Mouse (Mus musculus) CD4-positive helper T cell, adult 2 months (primary cell): Measurements from ENCODE around the gene Gapdhs.

Source experiments
- DNase-seq: peaks from one replicate; pipeline ENCODE4 v3.0.0-alpha.2; 2012; ENCODE audit warnings: low read depth, missing footprints, low spot score

Gapdhs gene

DNA sequence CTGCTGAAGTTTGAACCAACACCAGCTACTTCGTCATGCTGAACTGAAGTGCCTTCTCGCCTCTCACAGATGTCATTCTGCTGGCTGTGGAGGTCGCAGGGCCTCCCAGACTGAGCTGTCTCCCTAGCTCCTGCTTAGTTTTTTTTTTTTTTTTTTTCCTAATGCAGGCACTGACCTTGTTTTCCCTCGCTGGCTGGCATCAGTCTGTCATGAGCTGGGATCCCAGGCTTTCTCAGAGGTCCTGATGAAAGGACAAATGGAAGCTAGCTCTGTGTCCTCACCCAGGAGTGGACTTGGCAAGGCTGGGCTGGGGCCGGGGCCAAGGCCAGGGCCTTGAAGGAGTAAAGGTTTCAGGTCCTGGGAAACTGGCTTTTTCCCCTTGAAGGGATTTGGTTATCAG, 61.6 kb downstream of the Gapdhs start:
- no peak for DNase-seq
